Mouse (Mus musculus) brain, embryonic 14.5 days (tissue): Measurements from ENCODE around the gene Camta1.

Source experiments
- CTCF ChIP-seq: fragments of 200-500 bp; IDR thresholded peaks from 2 replicates; pipeline ENCODE4 v1.5.1; 2012; ENCODE audit warnings: inconsistent platforms, mild to moderate bottlenecking, moderate library complexity, borderline replicate concordance; ENCODE audit not compliant: insufficient read depth, insufficient read length; ENCODE audit errors: extremely low read depth
- POLR2A ChIP-seq: fragments of 200-500 bp; IDR thresholded peaks from 2 replicates; pipeline ENCODE4 v1.6.1; 2012; ENCODE audit warnings: mild to moderate bottlenecking, inconsistent platforms, borderline replicate concordance; ENCODE audit not compliant: poor library complexity, insufficient read depth, insufficient read length, severe bottlenecking; ENCODE audit errors: extremely low read depth

GRCm38 (mm10) chr4:151414952-151415351 lies 446.7 kb downstream of the Camta1 start:
- TF ChIP-seq CTCF (no peak), POLR2A (no peak)
